Mouse (Mus musculus) erythroid progenitor cell, adult 5-6 weeks (primary cell): ENCODE measurements around the gene Klhl10. TPM values are rescaled to one million over a fixed set of nuclear protein-coding genes. Genes with fewer than 3 reads are reported as not detected.

Experiments used
- ATAC-seq: replicated peaks from 2 replicates; pipeline ENCODE4 v1.8.0; 2016; ENCODE audit warnings: moderate number of reproducible peaks, mild to moderate bottlenecking, moderate TSS enrichment, inconsistent platforms; ENCODE audit not compliant: poor library complexity, low FRiP score, severe bottlenecking
- total RNA-seq, 2 experiments: library from RNA; stranded (forward) in 1 of 2; stranded (reverse) in 1 of 2; fragments of 150-400 nt in 1 of 2; fragments of 186-747, 209-891 nt in 1 of 2; gene quantifications; 2 replicates each; pipeline versions ENCODE4 v1.2.3 to v1.2.4; 2015 to 2017; ENCODE audit warnings: low replicate concordance in 2 of 2

The Klhl10 gene
- total RNA-seq, 2 experiments from 2014 or later = not detected

DNA sequence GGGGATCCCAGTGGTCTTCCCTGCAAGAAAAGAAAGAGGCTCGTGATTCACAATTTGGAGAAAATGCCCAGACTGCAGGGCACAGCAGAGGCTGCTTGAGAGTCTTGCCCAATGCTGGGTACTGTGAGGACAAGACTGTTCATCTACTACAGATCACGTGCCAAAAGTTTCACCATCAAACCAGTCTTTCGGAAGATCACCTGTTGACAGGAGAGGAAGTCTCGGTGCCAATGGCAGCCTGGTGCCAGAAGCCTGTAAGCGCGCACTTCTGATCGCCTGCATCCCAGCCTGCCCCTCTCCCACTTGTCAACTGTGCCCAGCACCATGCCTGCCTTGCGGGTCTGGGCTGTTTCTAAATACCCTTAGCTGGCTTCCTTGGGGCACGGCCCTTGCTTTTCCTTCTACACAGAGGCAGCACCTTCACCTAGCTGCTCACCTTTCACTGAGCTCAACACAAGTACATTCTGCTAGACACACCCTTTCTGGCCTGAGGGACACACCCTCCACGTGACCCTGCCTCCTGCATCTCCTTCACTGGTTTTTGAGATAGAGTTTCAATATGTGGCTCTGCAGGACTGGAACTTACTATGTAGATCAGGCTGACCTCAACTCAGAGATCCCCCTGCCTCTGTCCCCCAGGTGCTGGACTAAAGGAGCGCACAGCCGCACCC is 63.4 kb downstream of the Klhl10 start:
- no peak for ATAC-seq

DNA sequence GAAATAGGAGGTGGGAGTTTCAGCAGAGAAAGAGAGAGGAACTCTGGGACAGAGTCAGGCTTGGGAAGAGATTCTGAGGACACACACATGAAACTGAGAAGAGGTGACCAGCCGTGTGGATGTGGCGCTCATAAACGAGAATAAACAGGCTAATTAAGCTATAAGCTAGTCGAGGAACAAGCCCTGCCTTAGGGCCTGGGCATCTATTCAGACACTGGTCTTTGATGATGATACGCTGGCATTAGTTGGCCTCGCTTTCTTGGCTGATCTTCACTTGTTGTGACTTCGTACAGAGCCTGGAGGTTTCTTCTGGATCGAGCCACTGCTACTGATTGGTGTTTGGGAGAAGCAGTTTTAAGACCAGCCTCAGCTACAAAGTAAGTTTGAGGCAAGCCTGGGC is 64.3 kb downstream of the Klhl10 start:
- ATAC-seq = no peak

Other genes with a start within 250 kb of the Klhl10 start
- gene Krt9, start 248.7 kb upstream of the Klhl10 start, total RNA-seq (2015; ENCODE audit: low replicate concordance) = not detected in 2 replicates
- gene Krt9, start 248.7 kb upstream of the Klhl10 start, total RNA-seq (2017; ENCODE audit: low replicate concordance) = not detected in 2 replicates
- not detected in 2 replicates for gene Krt14, start 234.4 kb upstream of the Klhl10 start, total RNA-seq (2015; ENCODE audit: low replicate concordance)
- not detected in 2 replicates for gene Krt14, start 234.4 kb upstream of the Klhl10 start, total RNA-seq (2017; ENCODE audit: low replicate concordance)
- gene Krt16, start 193.0 kb upstream of the Klhl10 start, total RNA-seq (2015; ENCODE audit: low replicate concordance) = not detected in 2 replicates
- gene Krt16, start 193.0 kb upstream of the Klhl10 start, total RNA-seq (2017; ENCODE audit: low replicate concordance) = not detected in 2 replicates
- not detected in 2 replicates for gene Krt17, start 180.9 kb upstream of the Klhl10 start, total RNA-seq (2015; ENCODE audit: low replicate concordance)
- gene Krt17, start 180.9 kb upstream of the Klhl10 start, total RNA-seq (2017; ENCODE audit: low replicate concordance) = not detected in 2 replicates
- gene Krt42, start 172.0 kb upstream of the Klhl10 start, total RNA-seq (2015; ENCODE audit: low replicate concordance) = not detected in 2 replicates
- gene Krt42, start 172.0 kb upstream of the Klhl10 start, total RNA-seq (2017; ENCODE audit: low replicate concordance) = not detected in 2 replicates
- 1,616 and 1,886 TPM in 2 replicates for gene Eif1, start 122.0 kb upstream of the Klhl10 start, total RNA-seq (2015; ENCODE audit: low replicate concordance)
- gene Eif1, start 122.0 kb upstream of the Klhl10 start, total RNA-seq (2017; ENCODE audit: low replicate concordance) = 389 and 952 TPM in 2 replicates
- not detected in 2 replicates for gene Gast, start 107.5 kb upstream of the Klhl10 start, total RNA-seq (2015; ENCODE audit: low replicate concordance)
- not detected in 2 replicates for gene Gast, start 107.5 kb upstream of the Klhl10 start, total RNA-seq (2017; ENCODE audit: low replicate concordance)
- not detected in 2 replicates for gene Hap1, start 85.8 kb upstream of the Klhl10 start, total RNA-seq (2015; ENCODE audit: low replicate concordance)
- 0.13 TPM in 1 of 2 replicates, not detected in the other for gene Hap1, start 85.8 kb upstream of the Klhl10 start, total RNA-seq (2017; ENCODE audit: low replicate concordance)
- gene Jup, start 44.2 kb upstream of the Klhl10 start, total RNA-seq (2015; ENCODE audit: low replicate concordance) = 7.2 and 10.1 TPM in 2 replicates
- 1.9 and 5.5 TPM in 2 replicates for gene Jup, start 44.2 kb upstream of the Klhl10 start, total RNA-seq (2017; ENCODE audit: low replicate concordance)
- gene P3h4, start 27.1 kb upstream of the Klhl10 start, total RNA-seq (2015; ENCODE audit: low replicate concordance) = not detected in 2 replicates
- gene P3h4, start 27.1 kb upstream of the Klhl10 start, total RNA-seq (2017; ENCODE audit: low replicate concordance) = not detected in 2 replicates
- not detected in 2 replicates for gene Fkbp10, start 26.2 kb upstream of the Klhl10 start, total RNA-seq (2015; ENCODE audit: low replicate concordance)
- gene Fkbp10, start 26.2 kb upstream of the Klhl10 start, total RNA-seq (2017; ENCODE audit: low replicate concordance) = not detected in 2 replicates
- 2.5 TPM in 2 replicates for gene Nt5c3b, start 109 bp upstream of the Klhl10 start, total RNA-seq (2015; ENCODE audit: low replicate concordance)
- gene Nt5c3b, start 109 bp upstream of the Klhl10 start, total RNA-seq (2017; ENCODE audit: low replicate concordance) = 0.26 TPM in 1 of 2 replicates, not detected in the other
- 2.5 and 5.0 TPM in 2 replicates for gene Klhl11, start 30.8 kb downstream of the Klhl10 start, total RNA-seq (2015; ENCODE audit: low replicate concordance)
- gene Klhl11, start 30.8 kb downstream of the Klhl10 start, total RNA-seq (2017; ENCODE audit: low replicate concordance) = 12.1 and 15.7 TPM in 2 replicates
- gene Acly, start 86.1 kb downstream of the Klhl10 start, total RNA-seq (2015; ENCODE audit: low replicate concordance) = 17.6 and 38.2 TPM in 2 replicates
- gene Acly, start 86.1 kb downstream of the Klhl10 start, total RNA-seq (2017; ENCODE audit: low replicate concordance) = 18.1 and 22.0 TPM in 2 replicates
- gene Ttc25, start 103.7 kb downstream of the Klhl10 start, total RNA-seq (2015; ENCODE audit: low replicate concordance) = not detected in 2 replicates
- gene Ttc25, start 103.7 kb downstream of the Klhl10 start, total RNA-seq (2017; ENCODE audit: low replicate concordance) = not detected in 2 replicates
- 3.6 and 23.1 TPM in 2 replicates for gene Cnp, start 133.0 kb downstream of the Klhl10 start, total RNA-seq (2015; ENCODE audit: low replicate concordance)
- 14.1 and 14.4 TPM in 2 replicates for gene Cnp, start 133.0 kb downstream of the Klhl10 start, total RNA-seq (2017; ENCODE audit: low replicate concordance)
- 17.2 and 18.0 TPM in 2 replicates for gene Nkiras2, start 177.3 kb downstream of the Klhl10 start, total RNA-seq (2015; ENCODE audit: low replicate concordance)
- gene Nkiras2, start 177.3 kb downstream of the Klhl10 start, total RNA-seq (2017; ENCODE audit: low replicate concordance) = 5.8 and 9.4 TPM in 2 replicates
- 79.3 and 93.5 TPM in 2 replicates for gene Dnajc7, start 178.3 kb downstream of the Klhl10 start, total RNA-seq (2015; ENCODE audit: low replicate concordance)
- gene Dnajc7, start 178.3 kb downstream of the Klhl10 start, total RNA-seq (2017; ENCODE audit: low replicate concordance) = 103 and 106 TPM in 2 replicates